Mouse (Mus musculus) liver, embryonic 16.5 days (tissue): ENCODE measurements at regions not wholly inside any gene's neighbourhood (a gene's known extent, or its start where the extent isn't known, plus 50 kb on each side); places are given as distances from the start of the nearest gene placed in this dataset.

ENCODE experiments used
- ATAC-seq: fragments of 200-750 bp; cut with Nextera tagmentation; 2 replicates; pipeline ENCODE4 v1.8.0; 2017; ENCODE audit warnings: low read depth, mild to moderate bottlenecking, moderate number of reproducible peaks, moderate library complexity
- H3K27ac ChIP-seq: fragments of 300-500 bp; sonication (generic); 2 replicates; pipeline ENCODE4 v1.5.1; 2014; ENCODE audit warnings: mild to moderate bottlenecking, low read length
- H3K27me3 ChIP-seq: fragments of 300-500 bp; sonication (generic); 2 replicates; pipeline ENCODE4 v1.6.1; 2014; ENCODE audit warnings: low read depth, low read length, mixed read lengths; ENCODE audit not compliant: control insufficient read depth, insufficient read depth
- H3K36me3 ChIP-seq: fragments of 300-500 bp; sonication (generic); 2 replicates; pipeline ENCODE4 v1.6.1; 2014; ENCODE audit warnings: mild to moderate bottlenecking; ENCODE audit not compliant: control insufficient read depth, insufficient read depth
- H3K4me1 ChIP-seq: fragments of 300-500 bp; sonication (generic); 2 replicates; pipeline ENCODE4 v1.6.1; 2014; ENCODE audit warnings: low read depth, low read length, mixed read lengths; ENCODE audit not compliant: control insufficient read depth
- H3K4me2 ChIP-seq: fragments of 300-500 bp; sonication (generic); 2 replicates; pipeline ENCODE4 v1.6.1; 2014; ENCODE audit warnings: low read depth, low read length, mixed read lengths
- H3K4me3 ChIP-seq: fragments of 300-500 bp; sonication (generic); 2 replicates; pipeline ENCODE4 v1.5.1; 2014; ENCODE audit warnings: low read depth, mild to moderate bottlenecking, low read length
- H3K9ac ChIP-seq: fragments of 300-500 bp; sonication (generic); 2 replicates; pipeline ENCODE4 v1.6.1; 2014; ENCODE audit warnings: low read depth, low read length
- H3K9me3 ChIP-seq: fragments of 300-500 bp; sonication (generic); replicated peaks from 2 replicates; pipeline ENCODE4 v1.6.1; 2016; ENCODE audit warnings: low read length; ENCODE audit not compliant: control insufficient read depth
- whole genome bisulfite sequencing: fragments of 180-500 bp; shearing (Covaris S2); extraction: QIAGEN DNeasy Blood & Tissue Kit; methylation state at CpG from one replicate; pipeline ENCODE4 v1.1.7; 2014; ENCODE audit not compliant: insufficient replicate concordance; 5-methylcytosine and 5-hydroxymethylcytosine counted together

GRCm38 (mm10) chr16:24223901-24224300, 169.4 kb upstream of the Lpp start:
- Histone ChIP-seq H3K27me3 (no peaks in the 10 kb centered on the region), H3K4me1 (no peaks in the 10 kb centered on the region; the same call in 1 of the 2 replicates), H3K9ac (no peak overlapping the region), H3K27ac (no peak overlapping the region), H3K4me2 (no peak overlapping the region), H3K9me3 (no peaks in the 10 kb centered on the region), H3K36me3 (no peaks in the 10 kb centered on the region), H3K4me3 (no peak overlapping the region)
- ATAC-seq, result no peak

DNA sequence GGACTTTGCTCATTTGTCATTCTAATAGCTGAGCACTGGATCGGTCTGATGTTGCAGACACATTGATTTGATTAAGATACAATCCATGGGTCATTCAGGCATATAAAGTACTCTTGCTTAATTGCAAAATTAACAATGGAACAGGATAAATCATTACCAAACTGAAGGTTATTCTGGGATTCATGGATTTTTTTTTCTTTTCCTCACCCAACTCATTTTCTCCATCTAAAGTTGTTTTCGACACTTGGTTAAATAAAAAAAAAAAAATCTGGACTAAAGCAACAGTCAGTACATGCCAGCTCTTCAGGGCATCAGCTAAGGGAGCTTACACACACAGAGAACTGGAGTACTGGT, 169.8 kb upstream of the Lpp start:
- no peak overlapping the region for H3K27ac ChIP-seq
- no peak for ATAC-seq

DNA sequence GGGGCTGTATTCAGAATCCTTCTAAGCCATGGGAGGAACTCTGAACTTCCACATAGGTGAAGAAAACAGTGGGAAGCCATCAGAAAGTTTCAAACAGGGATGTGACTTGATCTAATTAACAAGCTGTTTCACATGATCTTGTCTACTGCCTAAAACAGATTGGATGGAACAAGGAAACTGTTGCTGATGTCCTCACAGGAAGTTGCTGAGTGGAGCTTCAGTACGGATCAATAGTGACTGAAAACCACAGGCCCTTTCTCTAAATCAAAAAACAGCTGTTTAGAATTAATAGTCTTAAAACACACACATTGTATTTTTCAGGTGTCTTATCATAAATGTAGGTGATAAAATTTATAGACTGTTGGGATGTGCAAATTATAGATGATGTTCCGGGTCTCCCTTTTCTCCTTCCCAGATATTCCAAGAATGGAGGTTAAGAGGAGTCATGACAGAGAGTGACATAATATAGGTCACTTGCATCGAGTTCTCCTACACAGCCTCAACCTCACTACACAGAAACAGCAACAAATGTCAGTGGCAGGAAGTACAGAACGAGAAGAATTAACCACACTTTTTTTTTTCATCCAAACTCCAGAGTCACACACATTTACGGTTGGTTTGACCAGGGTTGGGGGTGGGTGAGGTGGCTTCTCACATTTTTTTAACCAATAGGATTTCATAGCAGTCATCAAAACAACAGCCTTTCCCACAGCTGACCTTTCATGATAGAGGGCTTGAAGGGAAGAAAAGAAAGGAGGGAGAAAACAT, 170.4 kb upstream of the Lpp start:
- WGBS, result 21% methylated on average over 5 of the region's 5 CpGs
- H3K36me3 ChIP-seq, result no peaks in the 10 kb centered on the region
- H3K4me2 ChIP-seq, result no peak overlapping the region
- H3K9me3 ChIP-seq, result no peaks in the 10 kb centered on the region
- no peak overlapping the region for H3K4me3 ChIP-seq
- H3K27ac ChIP-seq, result peak overlapping the region; percentile 74
- ATAC-seq, result no peak
- no peaks in the 10 kb centered on the region; the same call in 1 of the 2 replicates for H3K4me1 ChIP-seq
- no peaks in the 10 kb centered on the region for H3K27me3 ChIP-seq
- no peak overlapping the region for H3K9ac ChIP-seq

More for the DNA sequence above, 169.8 kb upstream of the Lpp start:
- no peaks in the 10 kb centered on the region; the same call in 1 of the 2 replicates for H3K4me1 ChIP-seq
- no peaks in the 10 kb centered on the region for H3K36me3 ChIP-seq
- H3K4me2 ChIP-seq, result no peak overlapping the region
- no peak overlapping the region for H3K4me3 ChIP-seq
- no peaks in the 10 kb centered on the region for H3K9me3 ChIP-seq
- no peaks in the 10 kb centered on the region for H3K27me3 ChIP-seq
- WGBS, result 42% methylated on average over 2 of the region's 2 CpGs
- H3K9ac ChIP-seq, result no peak overlapping the region

GRCm38 (mm10) chr16:24221992-24222391, 171.3 kb upstream of the Lpp start:
- no peak overlapping the region for H3K9ac ChIP-seq
- 38% methylated on average over 3 of the region's 3 CpGs for WGBS
- ATAC-seq, result peak; percentile 89
- no peaks in the 10 kb centered on the region for H3K36me3 ChIP-seq
- H3K27ac ChIP-seq, result peak overlapping the region; percentile 75
- H3K27me3 ChIP-seq, result no peaks in the 10 kb centered on the region
- no peaks in the 10 kb centered on the region; the same call in 1 of the 2 replicates for H3K4me1 ChIP-seq
- H3K4me2 ChIP-seq, result no peak overlapping the region
- no peaks in the 10 kb centered on the region for H3K9me3 ChIP-seq
- H3K4me3 ChIP-seq, result no peak overlapping the region

DNA sequence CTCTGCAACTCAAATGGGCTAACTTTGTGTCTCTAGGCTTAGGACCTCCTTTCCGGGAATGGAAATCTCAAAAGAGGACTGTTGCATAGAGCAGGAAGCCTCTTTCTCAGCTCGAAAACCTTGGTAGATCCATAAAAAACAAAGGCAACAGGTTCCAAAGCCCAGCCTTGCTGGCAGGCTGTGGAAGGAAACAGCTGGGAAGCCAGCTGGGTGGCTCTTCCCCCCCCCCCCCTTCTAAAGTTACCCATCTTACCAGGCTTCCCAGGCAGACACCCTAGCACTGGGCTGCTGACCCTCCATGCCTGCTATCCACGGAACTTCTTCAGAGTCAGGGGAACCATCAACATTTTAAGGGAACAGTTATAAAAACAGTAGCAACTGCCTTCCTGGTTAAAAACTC, 172.7 kb upstream of the Lpp start:
- no peak overlapping the region for H3K27ac ChIP-seq
- H3K4me3 ChIP-seq, result no peak overlapping the region
- no peaks in the 10 kb centered on the region for H3K36me3 ChIP-seq
- H3K9me3 ChIP-seq, result no peaks in the 10 kb centered on the region
- no peak overlapping the region for H3K4me2 ChIP-seq
- H3K27me3 ChIP-seq, result no peaks in the 10 kb centered on the region
- H3K9ac ChIP-seq, result no peak overlapping the region
- no peak for ATAC-seq
- WGBS, result 47% methylated on average over 3 of the region's 3 CpGs
- H3K4me1 ChIP-seq, result no peaks in the 10 kb centered on the region; the same call in 1 of the 2 replicates

GRCm38 (mm10) chr16:24219691-24220090, 173.6 kb upstream of the Lpp start:
- Histone ChIP-seq H3K36me3 (no peaks in the 10 kb centered on the region), H3K27ac (no peak overlapping the region), H3K4me2 (no peak overlapping the region), H3K9ac (no peak overlapping the region), H3K9me3 (no peaks in the 10 kb centered on the region), H3K4me3 (no peak overlapping the region), H3K4me1 (no peaks in the 10 kb centered on the region; the same call in 1 of the 2 replicates), H3K27me3 (no peaks in the 10 kb centered on the region)
- 57% methylated on average over 9 of the region's 9 CpGs for WGBS
- ATAC-seq, result no peak

- Histone ChIP-seq H3K9ac (no peak overlapping the region), H3K27ac (no peak overlapping the region)
- 43% methylated on average over 4 of the region's 4 CpGs for WGBS
Observed at GRCm38 (mm10) chr16:24218850-24219185, 174.5 kb upstream of the Lpp start.

GRCm38 (mm10) chr16:24218162-24218849, 175.0 kb upstream of the Lpp start:
- WGBS, result 64% methylated on average over 14 of the region's 14 CpGs
- no peak overlapping the region for H3K4me2 ChIP-seq
- no peak overlapping the region for H3K27ac ChIP-seq
- ATAC-seq, result no peak
- no peak overlapping the region for H3K9ac ChIP-seq
- H3K27me3 ChIP-seq, result no peaks in the 10 kb centered on the region
- H3K36me3 ChIP-seq, result no peaks in the 10 kb centered on the region
- no peaks in the 10 kb centered on the region; the same call in 1 of the 2 replicates for H3K4me1 ChIP-seq
- no peak overlapping the region for H3K4me3 ChIP-seq
- no peaks in the 10 kb centered on the region for H3K9me3 ChIP-seq

More at GRCm38 (mm10) chr16:24218850-24219185, 174.5 kb upstream of the Lpp start:
- H3K4me2 ChIP-seq, result no peak overlapping the region
- ATAC-seq, result no peak
- no peaks in the 10 kb centered on the region for H3K36me3 ChIP-seq
- no peak overlapping the region for H3K4me3 ChIP-seq
- H3K4me1 ChIP-seq, result no peaks in the 10 kb centered on the region; the same call in 1 of the 2 replicates
- no peaks in the 10 kb centered on the region for H3K27me3 ChIP-seq
- H3K9me3 ChIP-seq, result no peaks in the 10 kb centered on the region

DNA sequence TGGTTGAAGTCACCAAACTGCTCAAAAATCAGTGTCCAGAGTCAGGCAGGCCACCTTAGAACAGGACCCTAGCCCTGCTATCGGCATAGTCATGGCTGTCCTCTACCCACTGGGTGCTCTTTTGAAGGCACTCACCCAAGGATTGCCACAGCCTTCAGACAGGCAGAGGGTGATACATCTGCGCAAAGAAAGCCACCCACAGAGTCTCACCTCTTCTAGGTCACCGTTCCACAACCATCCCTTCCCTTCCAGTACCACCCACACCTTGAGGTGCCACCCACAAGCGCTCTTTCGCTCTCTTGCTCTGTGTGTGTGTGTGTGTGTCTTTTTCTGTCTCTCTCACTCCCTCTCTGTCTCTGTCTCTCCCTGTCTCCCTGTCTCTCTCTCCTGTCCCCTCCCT, 176.5 kb upstream of the Lpp start:
- Histone ChIP-seq H3K9ac (no peak overlapping the region), H3K36me3 (no peaks in the 10 kb centered on the region), H3K27me3 (no peaks in the 10 kb centered on the region), H3K9me3 (no peaks in the 10 kb centered on the region), H3K4me2 (no peak overlapping the region), H3K4me1 (no peaks in the 10 kb centered on the region; the same call in 1 of the 2 replicates), H3K27ac (no peak overlapping the region), H3K4me3 (no peak overlapping the region)
- no peak for ATAC-seq
- 82% methylated on average over 5 of the region's 5 CpGs for WGBS
